Mouse (Mus musculus) liver, embryonic 14.5 days (tissue): ENCODE measurements around the gene Atg7. TPM values are rescaled to one million over a fixed set of nuclear protein-coding genes. Genes with fewer than 3 reads are reported as not detected.

Source experiments
- ATAC-seq: fragments of 200-750 bp; cut with Nextera tagmentation; 2 replicates; pipeline ENCODE4 v1.8.0; 2017; ENCODE audit warnings: moderate number of reproducible peaks, mild to moderate bottlenecking, moderate library complexity; ENCODE audit not compliant: insufficient read depth
- DNase-seq, 3 experiments: peaks; one replicate each; pipeline ENCODE4 v3.0.0-alpha.2; 2012 to 2013; ENCODE audit warnings: low read depth in 3 of 3, low spot score in 3 of 3
- H3K27ac ChIP-seq: fragments of 300-500 bp; sonication (generic); 2 replicates; pipeline ENCODE4 v1.5.1; 2014; ENCODE audit warnings: moderate library complexity, mild to moderate bottlenecking, control low read depth, inconsistent platforms
- H3K27me3 ChIP-seq: fragments of 300-500 bp; sonication (generic); 2 replicates; pipeline ENCODE4 v1.6.1; 2014; ENCODE audit warnings: mild to moderate bottlenecking, low read length, moderate library complexity; ENCODE audit not compliant: control insufficient read depth, insufficient read depth
- H3K36me3 ChIP-seq: fragments of 300-500 bp; sonication (generic); replicated peaks from 2 replicates; pipeline ENCODE4 v1.6.1; 2014; ENCODE audit warnings: low read depth; ENCODE audit not compliant: control insufficient read depth, insufficient read depth
- H3K4me1 ChIP-seq, 2 experiments: fragments of 200-500 bp in 1 of 2; fragments of 300-500 bp in 1 of 2; sonication (generic) in 1 of 2; replicated peaks; 2 replicates each; pipeline ENCODE4 v1.6.1; 2012 to 2014; ENCODE audit warnings: antibody characterized with exemption in 1 of 2, inconsistent platforms in 1 of 2, low read length in 1 of 2; ENCODE audit not compliant: control insufficient read depth in 2 of 2, insufficient read depth in 2 of 2
- H3K4me2 ChIP-seq: fragments of 300-500 bp; sonication (generic); 2 replicates; pipeline ENCODE4 v1.6.1; 2014; ENCODE audit warnings: low read depth, mild to moderate bottlenecking, control low read depth, moderate library complexity
- H3K4me3 ChIP-seq, 2 experiments: fragments of 200-500 bp in 1 of 2; fragments of 300-500 bp in 1 of 2; sonication (generic) in 1 of 2; 2 replicates each; pipeline ENCODE4 v1.5.1; 2012 to 2014; ENCODE audit warnings: low read depth in 2 of 2, low read length in 2 of 2, mild to moderate bottlenecking in 2 of 2, control low read depth in 1 of 2, inconsistent platforms in 1 of 2, moderate library complexity in 1 of 2; ENCODE audit not compliant: insufficient read depth in 1 of 2
- H3K9ac ChIP-seq: fragments of 300-500 bp; sonication (generic); replicated peaks from 2 replicates; pipeline ENCODE4 v1.6.1; 2014; ENCODE audit warnings: mild to moderate bottlenecking, control low read depth, moderate library complexity
- H3K9me3 ChIP-seq: fragments of 300-500 bp; sonication (generic); 2 replicates; pipeline ENCODE4 v1.6.1; 2016; ENCODE audit warnings: low read length, mixed read lengths; ENCODE audit not compliant: control insufficient read depth
- CTCF ChIP-seq: IDR thresholded peaks from 2 replicates; pipeline ENCODE4 v1.5.1; 2016; ENCODE audit warnings: antibody characterized with exemption, low read depth, control low read depth
- EP300 ChIP-seq: IDR thresholded peaks from 2 replicates; pipeline ENCODE4 v1.6.1; 2016; ENCODE audit warnings: antibody characterized with exemption, low read depth
- WGBS: fragments of 180-500 bp; shearing (Covaris S2); extraction: QIAGEN DNeasy Blood & Tissue Kit; methylation state at CpG from one replicate; pipeline ENCODE4 v1.1.7; 2014; ENCODE audit not compliant: insufficient replicate concordance; 5-methylcytosine and 5-hydroxymethylcytosine counted together
- polyA plus RNA-seq, 2 experiments: library from polyadenylated mRNA; depleted of rRNA in 1 of 2; stranded (reverse) in 1 of 2; unstranded in 1 of 2; fragments of >200 nt; fragmentation: Nextera tagmentation in 1 of 2; extraction: Ambion mirVana in 1 of 2; gene quantifications; 2 replicates each; pipeline versions ENCODE4 v1.2.1 to v1.2.3; 2012 to 2014

The Atg7 gene
- polyA plus RNA-seq, 2 experiments: 4.8 to 11.8 TPM

- Histone ChIP-seq H3K27me3 (no peaks in the 10 kb centered on the region), H3K9me3 (no peaks in the 10 kb centered on the region), H3K27ac (no peak overlapping the region), H3K36me3 (no peaks in the 10 kb centered on the region), H3K4me3 (no peak overlapping the region), H3K9ac (no peak overlapping the region), H3K4me2 (no peak overlapping the region), H3K4me1 (no peaks in the 10 kb centered on the region)
- TF ChIP-seq EP300 (no peak), CTCF (no peak)
- ATAC-seq (no peak), DNase-seq (no peak)
- WGBS: 57% methylated on average over 3 of the region's 3 CpGs
Observed at GRCm38 (mm10) chr6:114713538-114713937, 70.6 kb downstream of the Atg7 start.

GRCm38 (mm10) chr6:114714654-114715053 is 71.8 kb downstream of the Atg7 start:
- 54% methylated on average over 5 of the region's 5 CpGs for WGBS
- Histone ChIP-seq H3K27me3 (no peaks in the 10 kb centered on the region), H3K4me3 (no peak overlapping the region), H3K9ac (no peak overlapping the region), H3K27ac (no peak overlapping the region), H3K4me2 (no peak overlapping the region), H3K36me3 (no peaks in the 10 kb centered on the region), H3K9me3 (no peaks in the 10 kb centered on the region), H3K4me1 (no peaks in the 10 kb centered on the region)
- TF ChIP-seq CTCF (no peak), EP300 (no peak)
- DNase-seq (no peak), ATAC-seq (no peak)

GRCm38 (mm10) chr6:114715289-114716030 is 72.6 kb downstream of the Atg7 start:
- TF ChIP-seq EP300 (no peak), CTCF (no peak)
- no peaks in the 10 kb centered on the region for H3K4me1 ChIP-seq
- no peaks in the 10 kb centered on the region for H3K36me3 ChIP-seq
- no peak overlapping the region for H3K4me3 ChIP-seq
- no peaks in the 10 kb centered on the region for H3K9me3 ChIP-seq
- DNase-seq (no peak), ATAC-seq (no peak)
- no peak overlapping the region for H3K27ac ChIP-seq
- H3K27me3 ChIP-seq: no peaks in the 10 kb centered on the region
- no peak overlapping the region for H3K9ac ChIP-seq
- no peak overlapping the region for H3K4me2 ChIP-seq
- WGBS: 74% methylated on average over 7 of the region's 7 CpGs

- no peaks in the 10 kb centered on the region for H3K27me3 ChIP-seq
- H3K27ac ChIP-seq: no peak overlapping the region
- no peaks in the 10 kb centered on the region for H3K4me1 ChIP-seq
- H3K4me3 ChIP-seq: no peak overlapping the region
- H3K36me3 ChIP-seq: no peaks in the 10 kb centered on the region
- H3K9ac ChIP-seq: no peak overlapping the region
- TF ChIP-seq EP300: no peak
- H3K9me3 ChIP-seq: no peaks in the 10 kb centered on the region
- no peak overlapping the region for H3K4me2 ChIP-seq
- ATAC-seq: no peak
- DNase-seq: no peak
- WGBS: 72% methylated on average over 5 of the region's 5 CpGs
Observed at GRCm38 (mm10) chr6:114719100-114719499, 76.2 kb downstream of the Atg7 start.

- ATAC-seq: no peak
- DNase-seq: no peak
- Histone ChIP-seq H3K27me3 (no peaks in the 10 kb centered on the region), H3K4me3 (no peak overlapping the region), H3K9me3 (no peaks in the 10 kb centered on the region), H3K4me1 (no peaks in the 10 kb centered on the region), H3K4me2 (no peak overlapping the region), H3K27ac (no peak overlapping the region), H3K9ac (no peak overlapping the region), H3K36me3 (no peaks in the 10 kb centered on the region)
- 67% methylated on average over 8 of the region's 8 CpGs for WGBS
- TF ChIP-seq CTCF: no peak
- TF ChIP-seq EP300: no peak
Observed at GRCm38 (mm10) chr6:114719665-114720064, 76.8 kb downstream of the Atg7 start.
